Mouse (Mus musculus) hematopoietic stem cell, adult 5-6 weeks (primary cell): ENCODE data around the gene Idh3a. TPM values are rescaled to one million over a fixed set of nuclear protein-coding genes. Genes with fewer than 3 reads are reported as not detected.
"Not testable (repeated sequence)": the region's sequence is repeated elsewhere in the genome, so short reads cannot be mapped to it uniquely, and the experiment has no call there.

Experiments
- ATAC-seq, 2 experiments: fragments of 125-278 bp in 1 of 2; replicated peaks in 1 of 2; 2 replicates each; pipeline ENCODE4 v1.8.0; 2016 to 2017; ENCODE audit warnings: inconsistent platforms in 2 of 2, mild to moderate bottlenecking in 2 of 2, moderate number of reproducible peaks in 2 of 2, low read depth in 1 of 2, moderate TSS enrichment in 1 of 2; ENCODE audit not compliant: low FRiP score in 2 of 2, poor library complexity in 2 of 2, severe bottlenecking in 2 of 2, insufficient read depth in 1 of 2, low TSS enrichment in 1 of 2
- total RNA-seq: library from RNA; stranded (forward); fragments of 172-1452, 232-1000 nt; gene quantifications from 2 replicates; pipeline ENCODE4 v1.2.3, GENCODE M21; 2017

Gene Idh3a
- total RNA-seq, 1 experiment from 2014 or later: 77.3 TPM

- no peak for ATAC-seq
Measured at GRCm38 (mm10) chr9:54571130-54571839, 14.8 kb upstream of the Idh3a start.

GRCm38 (mm10) chr9:54583712-54584111 lies 2.4 kb upstream of the Idh3a start:
- ATAC-seq: no peak

GRCm38 (mm10) chr9:54584127-54584526 lies 2.0 kb upstream of the Idh3a start:
- ATAC-seq: not testable (repeated sequence)

GRCm38 (mm10) chr9:54585839-54586198 lies 315 bp upstream of the Idh3a start:
- ATAC-seq: no peak

GRCm38 (mm10) chr9:54587863-54588262 lies 1.7 kb downstream of the Idh3a start:
- ATAC-seq: no peak

- not testable (repeated sequence) for ATAC-seq
Measured at GRCm38 (mm10) chr9:54593652-54594051, 7.5 kb downstream of the Idh3a start.

GRCm38 (mm10) chr9:54596752-54597465 lies 10.8 kb downstream of the Idh3a start:
- no peak for ATAC-seq

GRCm38 (mm10) chr9:54602386-54602785 lies 16.3 kb downstream of the Idh3a start:
- ATAC-seq: no peak

- no peak for ATAC-seq
Measured at GRCm38 (mm10) chr9:54602916-54603315, 16.8 kb downstream of the Idh3a start.

- no peak for ATAC-seq
Measured at GRCm38 (mm10) chr9:54604131-54604654, 18.1 kb downstream of the Idh3a start.

GRCm38 (mm10) chr9:54604886-54605285 lies 18.8 kb downstream of the Idh3a start:
- ATAC-seq: peak in 1 of 2 experiments; percentile 32; a peak in 1 of 4 replicates

GRCm38 (mm10) chr9:54612781-54613191 lies 26.7 kb downstream of the Idh3a start:
- no peak for ATAC-seq

- ATAC-seq: peak; percentile 71 to 80
Measured at GRCm38 (mm10) chr9:54614182-54614850, 28.2 kb downstream of the Idh3a start.

GRCm38 (mm10) chr9:54627240-54627639 lies 41.1 kb downstream of the Idh3a start:
- no peak for ATAC-seq

- no peak for ATAC-seq
Measured at GRCm38 (mm10) chr9:54628752-54629151, 42.6 kb downstream of the Idh3a start.

- ATAC-seq: no peak
Measured at GRCm38 (mm10) chr9:54629613-54630261, 43.6 kb downstream of the Idh3a start.

GRCm38 (mm10) chr9:54630905-54631304 lies 44.8 kb downstream of the Idh3a start:
- ATAC-seq: no peak

- no peak for ATAC-seq
Measured at GRCm38 (mm10) chr9:54633401-54633800, 47.3 kb downstream of the Idh3a start.
